Mouse (Mus musculus) heart, postnatal 0 days (tissue): Measurements from ENCODE around the gene Hip1r.

ENCODE experiments used
- CTCF ChIP-seq: IDR thresholded peaks from 2 replicates; pipeline ENCODE4 v1.5.1; 2016; ENCODE audit warnings: antibody characterized with exemption, control low read depth, low read depth
- EP300 ChIP-seq: IDR thresholded peaks from 2 replicates; pipeline ENCODE4 v1.6.1; 2016; ENCODE audit warnings: antibody characterized with exemption, low read depth

DNA sequence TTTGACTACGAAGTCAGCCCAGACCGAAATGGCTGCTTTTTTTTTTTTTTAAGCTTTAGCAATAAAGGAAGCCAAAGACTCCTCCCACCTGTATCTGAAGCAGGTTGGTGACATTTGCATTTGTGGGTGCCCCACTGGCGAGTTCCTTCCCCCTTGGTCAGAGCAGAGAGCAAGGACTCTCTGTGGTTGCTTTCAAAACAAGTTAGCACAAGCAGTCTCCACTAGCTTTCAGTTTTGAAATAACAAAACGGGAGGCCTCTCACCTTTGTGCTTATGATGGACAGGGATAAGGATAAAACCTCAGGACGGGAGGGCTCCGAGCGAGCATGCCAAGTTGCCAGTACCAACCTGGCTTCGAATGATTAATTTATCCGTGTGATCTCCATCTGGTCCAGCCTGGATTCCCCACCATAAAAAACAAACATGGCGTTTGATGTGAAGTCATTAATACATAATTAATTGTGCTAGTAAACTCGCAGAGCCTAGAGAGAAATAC, 1.2 kb downstream of the Hip1r start:
- TF ChIP-seq CTCF (no peak), EP300 (no peak)
